In the genomic region with DNA sequence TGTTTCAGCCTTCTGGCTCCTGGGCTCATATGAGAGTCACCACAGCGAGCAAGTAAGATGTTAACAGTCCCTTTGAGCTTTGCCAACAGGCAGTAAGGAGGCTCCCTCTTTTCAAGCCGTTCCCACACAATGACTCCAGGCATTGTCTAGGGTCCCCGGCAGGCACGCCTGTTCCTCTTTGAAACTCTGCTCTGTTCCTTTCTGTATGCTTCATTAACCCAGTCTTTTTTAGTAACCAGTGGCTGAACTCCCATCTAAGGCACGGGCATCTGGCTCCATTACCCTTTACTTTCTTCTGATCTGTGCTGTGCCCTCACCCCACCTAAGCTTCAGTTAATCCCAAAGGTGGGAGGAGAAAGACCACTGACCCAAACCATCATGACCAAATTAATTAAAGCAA, we compare ENCODE assay signal across 26 mouse cellular contexts. TPM values are rescaled to one million over a fixed set of nuclear protein-coding genes. Genes with fewer than 3 reads are reported as not detected.
A peak's percentile ranks its signal among the peaks of the same experiment; 100 is the strongest.
DNase-seq lines count a peak whose midpoint lies in the region; ATAC-seq and TF ChIP-seq lines count a peak whose summit lies in the region.
"Had no signal": no experiment of that assay in that cellular context is flagged by ENCODE, and none has a peak within 500 bp of the region (broad histone marks: within the 10 kb centered on the region; RNA-seq: fewer than 3 reads in every experiment).

No protein-coding gene starts in this region.

- no peaks in the 10 kb centered on the region for H3K36me3 ChIP-seq in kidney, embryonic 14.5 days (ENCODE audit: control insufficient read depth, insufficient read depth, low read length)
- H3K36me3 ChIP-seq in midbrain, embryonic 12.5 days: no peaks in the 10 kb centered on the region; the same call in 1 of the 2 replicates
- no peaks in the 10 kb centered on the region for H3K36me3 ChIP-seq in midbrain, postnatal 0 days (ENCODE audit: insufficient read depth, low read length)
- H3K36me3 ChIP-seq: embryonic facial prominence, embryonic 15.5 days; forebrain, embryonic 10.5 days; G1E; heart, embryonic 13.5 days; hindbrain, embryonic 15.5 days; limb, embryonic 13.5 days; liver, embryonic 12.5 days had no signal

- H3K4me2 ChIP-seq in kidney, embryonic 14.5 days (replicated peaks; ENCODE audit: low read depth, low read length): no peak overlapping the region
- no peak overlapping the region for H3K4me2 ChIP-seq in midbrain, embryonic 12.5 days (replicated peaks)
- no peak overlapping the region for H3K4me2 ChIP-seq in midbrain, postnatal 0 days (ENCODE audit: low read depth, low read length, poor library complexity, severe bottlenecking)
- H3K4me2 ChIP-seq: embryonic facial prominence, embryonic 15.5 days; heart, embryonic 13.5 days; hindbrain, embryonic 15.5 days; limb, embryonic 13.5 days; liver, embryonic 12.5 days had no signal

- TF ChIP-seq CTCF in midbrain, postnatal 0 days (IDR thresholded peaks at IDR 0.05): no peak

- H3K9ac ChIP-seq in kidney, embryonic 14.5 days (ENCODE audit: low read depth, low read length): no peak overlapping the region
- H3K9ac ChIP-seq in midbrain, embryonic 12.5 days (replicated peaks): no peak overlapping the region
- no peak overlapping the region for H3K9ac ChIP-seq in midbrain, postnatal 0 days (replicated peaks; ENCODE audit: low read length, poor library complexity, severe bottlenecking)
- H3K9ac ChIP-seq: embryonic facial prominence, embryonic 15.5 days; heart, embryonic 13.5 days; hindbrain, embryonic 15.5 days; limb, embryonic 13.5 days; liver, embryonic 12.5 days had no signal

- ATAC-seq in kidney, embryonic 14.5 days (ENCODE audit: low FRiP score, low TSS enrichment): peak; percentile 68
- ATAC-seq in midbrain, embryonic 12.5 days (ENCODE audit: low FRiP score, low read depth): 0 out of 2 replicates have a peak, but pooled peaks have one; percentile 7
- ATAC-seq in midbrain, postnatal 0 days (ENCODE audit: low FRiP score): no peak
- no peak for ATAC-seq in erythroblast, adult 5-6 weeks (replicated peaks; ENCODE audit: low FRiP score, poor library complexity, severe bottlenecking)
- ATAC-seq: intestine, postnatal 0 days; liver, embryonic 12.5 days; Patski had no signal

- H3K4me3 ChIP-seq in kidney, embryonic 14.5 days (ENCODE audit: low read length): no peak overlapping the region
- H3K4me3 ChIP-seq in midbrain, embryonic 12.5 days: no peak overlapping the region
- no peak overlapping the region for H3K4me3 ChIP-seq in midbrain, postnatal 0 days (ENCODE audit: low read depth, low read length)
- H3K4me3 ChIP-seq: embryonic facial prominence, embryonic 15.5 days; forebrain, embryonic 10.5 days; heart, adult 2 months; heart, embryonic 13.5 days; hindbrain, embryonic 15.5 days; limb, embryonic 13.5 days; liver, embryonic 12.5 days had no signal

- no peaks in the 10 kb centered on the region for H3K9me3 ChIP-seq in kidney, embryonic 14.5 days (ENCODE audit: control insufficient read depth, low read length)
- H3K9me3 ChIP-seq in midbrain, embryonic 12.5 days: no peaks in the 10 kb centered on the region
- no peaks in the 10 kb centered on the region for H3K9me3 ChIP-seq in midbrain, postnatal 0 days (ENCODE audit: low read length)
- H3K9me3 ChIP-seq: embryonic facial prominence, embryonic 15.5 days; forebrain, embryonic 10.5 days; G1E; heart, embryonic 13.5 days; hindbrain, embryonic 15.5 days; liver, embryonic 12.5 days had no signal

- no peaks in the 10 kb centered on the region for H3K27me3 ChIP-seq in kidney, embryonic 14.5 days (ENCODE audit: control insufficient read depth, insufficient read depth, low read length)
- H3K27me3 ChIP-seq in midbrain, embryonic 12.5 days: peaks cover 10% of the 10 kb centered on the region
- H3K27me3 ChIP-seq in midbrain, postnatal 0 days (ENCODE audit: insufficient read depth, low read length): no peaks in the 10 kb centered on the region
- H3K27me3 ChIP-seq: embryonic facial prominence, embryonic 15.5 days; heart, embryonic 13.5 days; hindbrain, embryonic 15.5 days; limb, embryonic 13.5 days; liver, embryonic 12.5 days; Patski had no signal

- no peak for DNase-seq in kidney, postnatal 36 days
- no peak for DNase-seq in midbrain, postnatal 0 days (ENCODE audit: low spot score)
- peak; percentile 24 for DNase-seq in embryo, embryonic 11 days
- DNase-seq in urinary bladder, postnatal 4 days (ENCODE audit: low spot score in 2 of 2): no peak
- DNase-seq: adrenal gland, postnatal 36 days; B cell, adult 2 months; cerebellum, adult 11 months; cerebellum, postnatal 14 days; gastrocnemius, postnatal 36 days; heart, adult 2 months; heart, postnatal 14 days; kidney, postnatal 4 days; lung, adult 18-20 months; lung, postnatal 10 days had no signal

- H3K4me1 ChIP-seq in kidney, embryonic 14.5 days (ENCODE audit: control insufficient read depth, insufficient read depth, low read length): peaks cover 4% of the 10 kb centered on the region; the same call in 1 of the 2 replicates
- peaks cover 8% of the 10 kb centered on the region for H3K4me1 ChIP-seq in midbrain, embryonic 12.5 days
- H3K4me1 ChIP-seq in midbrain, postnatal 0 days (ENCODE audit: insufficient read depth, low read length): no peaks in the 10 kb centered on the region
- H3K4me1 ChIP-seq: embryonic facial prominence, embryonic 15.5 days; heart, embryonic 13.5 days; hindbrain, embryonic 15.5 days; limb, embryonic 13.5 days had no signal

- WGBS in kidney, embryonic 14.5 days: 36% methylated on average over 5 of the region's 5 CpGs
- 17% methylated on average over 5 of the region's 5 CpGs for WGBS in midbrain, embryonic 12.5 days
- WGBS in midbrain, postnatal 0 days: 20% methylated on average over 5 of the region's 5 CpGs

- no peak overlapping the region for H3K27ac ChIP-seq in kidney, embryonic 14.5 days (ENCODE audit: low read depth, low read length)
- H3K27ac ChIP-seq in midbrain, embryonic 12.5 days (replicated peaks): no peak overlapping the region
- no peak overlapping the region for H3K27ac ChIP-seq in midbrain, postnatal 0 days (ENCODE audit: low read depth, low read length)
- H3K27ac ChIP-seq: embryonic facial prominence, embryonic 15.5 days; forebrain, embryonic 10.5 days; heart, adult 2 months; heart, embryonic 13.5 days; hindbrain, embryonic 15.5 days; limb, embryonic 13.5 days; liver, embryonic 12.5 days had no signal

RNA-seq across cellular contexts. Expression of gene 1810013L24Rik, which starts 50.2 kb away (rescaled TPM):
- polyA plus RNA-seq in kidney, embryonic 14.5 days (2014; fragmentation: Nextera tagmentation; extraction: Ambion mirVana): 17.2 and 19.0 TPM in 2 replicates
- 39.0 and 43.9 TPM in 2 replicates for polyA plus RNA-seq in midbrain, embryonic 12.5 days (2016; fragmentation: Nextera tagmentation; extraction: Ambion mirVana)
- 64.0 and 73.2 TPM in 2 replicates for total RNA-seq in midbrain, postnatal 0 days (2014; rRNA removed)
- polyA plus RNA-seq in midbrain, postnatal 0 days (2015; fragmentation: Nextera tagmentation; extraction: Ambion mirVana): 12.0 and 13.6 TPM in 2 replicates
- 90.3 and 115 TPM in 2 replicates for total RNA-seq in erythroblast, adult 5-6 weeks (2015; ENCODE audit: low replicate concordance)
- 134 and 157 TPM in 2 replicates for total RNA-seq in erythroblast, adult 5-6 weeks (2017; ENCODE audit: low replicate concordance)

Comparison
In these comparisons a context has a peak if more than half of its experiments do, and no peak if none do; other contexts are left out.
1. ATAC-seq: peak in kidney, embryonic 14.5 days (single experiment) and midbrain, embryonic 12.5 days (single experiment); none in midbrain, postnatal 0 days (single experiment) and erythroblast, adult 5-6 weeks (single experiment).